Mouse (Mus musculus) MEL (cell line): ENCODE measurements around the gene Pla2g1b. TPM values are rescaled to one million over a fixed set of nuclear protein-coding genes. Genes with fewer than 3 reads are reported as not detected.

ENCODE experiments used
- DNase-seq: peaks from one replicate; pipeline ENCODE4 v3.0.0; 2011; ENCODE audit warnings: low read depth, low spot score
- H3K27ac ChIP-seq: 2 replicates; pipeline ENCODE4 v1.5.1; 2012; ENCODE audit warnings: low read depth, mild to moderate bottlenecking, control low read depth, low read length, moderate library complexity; ENCODE audit not compliant: control insufficient read depth
- H3K27me3 ChIP-seq, 2 experiments: fragments of 150-350 bp in 1 of 2; sonication (generic) in 1 of 2; 2 replicates each; pipeline ENCODE4 v1.6.1; 2012; ENCODE audit warnings: low read length in 2 of 2, mild to moderate bottlenecking in 2 of 2, improper control_type of control experiment in 1 of 2, moderate library complexity in 1 of 2; ENCODE audit not compliant: insufficient read depth in 2 of 2, control insufficient read depth in 1 of 2
- H3K36me3 ChIP-seq, 2 experiments: 2 replicates each; pipeline ENCODE4 v1.6.1; 2012 to 2014; ENCODE audit warnings: low read length in 2 of 2, improper control_type of control experiment in 1 of 2, inconsistent platforms in 1 of 2, mild to moderate bottlenecking in 1 of 2; ENCODE audit not compliant: insufficient read depth in 2 of 2, control insufficient read depth in 1 of 2
- H3K4me1 ChIP-seq, 2 experiments: fragments of 150-350 bp in 1 of 2; sonication (generic) in 1 of 2; 2 replicates each; pipeline ENCODE4 v1.6.1; 2012; ENCODE audit warnings: low read length in 2 of 2, improper control_type of control experiment in 1 of 2, mild to moderate bottlenecking in 1 of 2; ENCODE audit not compliant: insufficient read depth in 2 of 2, control insufficient read depth in 1 of 2
- H3K4me3 ChIP-seq, 2 experiments: fragments of 150-350 bp in 1 of 2; sonication (generic) in 1 of 2; 2 replicates each; pipeline ENCODE4 v1.5.1; 2012; ENCODE audit warnings: low read depth in 2 of 2, low read length in 2 of 2, mild to moderate bottlenecking in 2 of 2, moderate library complexity in 2 of 2, control low read depth in 1 of 2, improper control_type of control experiment in 1 of 2; ENCODE audit not compliant: control insufficient read depth in 1 of 2, insufficient read depth in 1 of 2
- H3K79me2 ChIP-seq: 2 replicates; pipeline ENCODE4 v1.6.1; 2012; ENCODE audit warnings: mild to moderate bottlenecking, low read length, moderate library complexity; ENCODE audit not compliant: control insufficient read depth, poor library complexity, insufficient read depth
- H3K9ac ChIP-seq: 2 replicates; pipeline ENCODE4 v1.6.1; 2012; ENCODE audit warnings: low read depth, mild to moderate bottlenecking, control low read depth, low read length, moderate library complexity; ENCODE audit not compliant: control insufficient read depth, poor library complexity, severe bottlenecking
- H3K9me3 ChIP-seq: fragments of 150-350 bp; sonication (generic); replicated peaks from 2 replicates; pipeline ENCODE4 v1.6.1; 2012; ENCODE audit warnings: mild to moderate bottlenecking, low read length, improper control_type of control experiment, moderate library complexity; ENCODE audit not compliant: insufficient read depth
- BHLHE40 ChIP-seq: IDR thresholded peaks from 2 replicates; pipeline ENCODE4 v1.6.1; 2012; ENCODE audit warnings: low read depth, mild to moderate bottlenecking, inconsistent platforms, low read length, improper control_type of control experiment, borderline replicate concordance
- CHD1 ChIP-seq: IDR thresholded peaks from 2 replicates; pipeline ENCODE4 v1.6.1; 2012; ENCODE audit warnings: low read depth, mild to moderate bottlenecking, inconsistent platforms, low read length, improper control_type of control experiment
- CHD2 ChIP-seq: IDR thresholded peaks from 2 replicates; pipeline ENCODE4 v1.6.1; 2011; ENCODE audit warnings: low read length, improper control_type of control experiment
- CTCF ChIP-seq, 3 experiments: IDR thresholded peaks in 2 of 3; conservative IDR thresholded peaks in 1 of 3; 2 replicates each; pipeline ENCODE4 v1.5.1; 2011 to 2012; ENCODE audit warnings: low read length in 3 of 3, low read depth in 2 of 3, mild to moderate bottlenecking in 2 of 3, improper control_type of control experiment in 1 of 3, inconsistent platforms in 1 of 3, mixed read lengths in 1 of 3, moderate library complexity in 1 of 3; ENCODE audit not compliant: control insufficient read depth in 1 of 3, insufficient read depth in 1 of 3, poor library complexity in 1 of 3, severe bottlenecking in 1 of 3
- E2F4 ChIP-seq: IDR thresholded peaks from 2 replicates; pipeline ENCODE4 v1.6.1; 2011; ENCODE audit warnings: low read depth, low read length, improper control_type of control experiment, borderline replicate concordance
- ELF1 ChIP-seq: IDR thresholded peaks from 2 replicates; pipeline ENCODE4 v1.6.1; 2014; ENCODE audit warnings: low read depth, mild to moderate bottlenecking, inconsistent platforms, low read length, improper control_type of control experiment, moderate library complexity
- EP300 ChIP-seq, 2 experiments: IDR thresholded peaks; 2 replicates each; pipeline ENCODE4 v1.6.1; 2011; ENCODE audit warnings: improper control_type of control experiment in 2 of 2, low read length in 2 of 2, low read depth in 1 of 2, mild to moderate bottlenecking in 1 of 2
- GATA1 ChIP-seq: IDR thresholded peaks from 2 replicates; pipeline ENCODE4 v1.6.1; 2011; ENCODE audit warnings: low read depth, low read length, improper control_type of control experiment
- MAFK ChIP-seq: IDR thresholded peaks from 2 replicates; pipeline ENCODE4 v1.6.1; 2011; ENCODE audit warnings: low read depth, mild to moderate bottlenecking, low read length, improper control_type of control experiment, borderline replicate concordance
- MAX ChIP-seq: IDR thresholded peaks from 2 replicates; pipeline ENCODE4 v1.6.1; 2011; ENCODE audit warnings: low read length, improper control_type of control experiment
- MEF2A ChIP-seq: IDR thresholded peaks from 2 replicates; pipeline ENCODE4 v1.6.1; 2014; ENCODE audit warnings: low read depth, mild to moderate bottlenecking, inconsistent platforms, low read length, improper control_type of control experiment; ENCODE audit not compliant: poor library complexity, insufficient replicate concordance, severe bottlenecking; ENCODE audit errors: extremely low read depth
- MXI1 ChIP-seq: IDR thresholded peaks from 2 replicates; pipeline ENCODE4 v1.6.1; 2011; ENCODE audit warnings: mild to moderate bottlenecking, low read depth, low read length, improper control_type of control experiment
- MYB ChIP-seq: IDR thresholded peaks from 2 replicates; pipeline ENCODE4 v1.6.1; 2011; ENCODE audit warnings: mild to moderate bottlenecking, low read depth, low read length, improper control_type of control experiment
- MYC ChIP-seq: IDR thresholded peaks from 2 replicates; pipeline ENCODE4 v1.6.1; 2011; ENCODE audit warnings: low read depth, mild to moderate bottlenecking, low read length, improper control_type of control experiment, moderate library complexity
- NELFE ChIP-seq: IDR thresholded peaks from 2 replicates; pipeline ENCODE4 v1.6.1; 2011; ENCODE audit warnings: low read depth, low read length, improper control_type of control experiment
- POLR2A ChIP-seq, 2 experiments: IDR thresholded peaks; 2 replicates each; pipeline ENCODE4 v1.6.1; 2011 to 2012; ENCODE audit warnings: low read length in 2 of 2, mild to moderate bottlenecking in 2 of 2, control low read depth in 1 of 2, improper control_type of control experiment in 1 of 2, low read depth in 1 of 2, moderate library complexity in 1 of 2; ENCODE audit not compliant: control insufficient read depth in 1 of 2, insufficient read depth in 1 of 2, poor library complexity in 1 of 2
- POLR2AphosphoS5 ChIP-seq: IDR thresholded peaks from 2 replicates; pipeline ENCODE4 v1.6.1; 2012; ENCODE audit warnings: low read depth, borderline replicate concordance, mild to moderate bottlenecking, inconsistent platforms, low read length, moderate library complexity, mixed read lengths
- TAL1 ChIP-seq: IDR thresholded peaks from 2 replicates; pipeline ENCODE4 v1.6.1; 2012; ENCODE audit warnings: mild to moderate bottlenecking, inconsistent platforms, low read length, moderate library complexity, mixed read lengths
- UBTF ChIP-seq: IDR thresholded peaks from 2 replicates; pipeline ENCODE4 v1.6.1; 2012; ENCODE audit warnings: low read depth, mild to moderate bottlenecking, inconsistent platforms, low read length, improper control_type of control experiment, moderate library complexity, borderline replicate concordance; ENCODE audit not compliant: insufficient read depth
- USF2 ChIP-seq, 2 experiments: IDR thresholded peaks; 2 replicates each; pipeline ENCODE4 v1.6.1; 2011 to 2012; ENCODE audit warnings: improper control_type of control experiment in 2 of 2, low read length in 2 of 2, borderline replicate concordance in 1 of 2, inconsistent platforms in 1 of 2, low read depth in 1 of 2, mild to moderate bottlenecking in 1 of 2; ENCODE audit not compliant: insufficient read depth in 1 of 2
- ZC3H11A ChIP-seq: IDR thresholded peaks from 2 replicates; pipeline ENCODE4 v1.6.1; 2012; ENCODE audit warnings: low read depth, mild to moderate bottlenecking, inconsistent platforms, low read length, improper control_type of control experiment
- ZKSCAN1 ChIP-seq: IDR thresholded peaks from 2 replicates; pipeline ENCODE4 v1.6.1; 2012; ENCODE audit warnings: low read depth, mild to moderate bottlenecking, inconsistent platforms, low read length, improper control_type of control experiment, moderate library complexity
- ZNF384 ChIP-seq: IDR thresholded peaks from 2 replicates; pipeline ENCODE4 v1.6.1; 2012; ENCODE audit warnings: low read depth, mild to moderate bottlenecking, inconsistent platforms, low read length, improper control_type of control experiment
- polyA plus RNA-seq, 2 experiments: library from polyadenylated mRNA; stranded (reverse) in 1 of 2; unstranded in 1 of 2; fragments of >175 nt in 1 of 2; fragments of >200 nt in 1 of 2; gene quantifications; 2 replicates each; pipeline versions ENCODE4 v1.2.1 to v1.2.4; 2012; ENCODE audit warnings: low replicate concordance in 2 of 2, low read depth in 1 of 2; ENCODE audit not compliant: insufficient read length in 2 of 2, insufficient read depth in 1 of 2, missing spikeins in 1 of 2
- total RNA-seq: library from RNA; depleted of rRNA; stranded (reverse); fragments of 300-350 nt; gene quantifications from 2 replicates; pipeline ENCODE4 v1.2.3, GENCODE M21; 2012

Gene Pla2g1b
- total and polyA plus RNA-seq, 3 experiments = 0.58 to 6.6 TPM; not detected in 1

DNA sequence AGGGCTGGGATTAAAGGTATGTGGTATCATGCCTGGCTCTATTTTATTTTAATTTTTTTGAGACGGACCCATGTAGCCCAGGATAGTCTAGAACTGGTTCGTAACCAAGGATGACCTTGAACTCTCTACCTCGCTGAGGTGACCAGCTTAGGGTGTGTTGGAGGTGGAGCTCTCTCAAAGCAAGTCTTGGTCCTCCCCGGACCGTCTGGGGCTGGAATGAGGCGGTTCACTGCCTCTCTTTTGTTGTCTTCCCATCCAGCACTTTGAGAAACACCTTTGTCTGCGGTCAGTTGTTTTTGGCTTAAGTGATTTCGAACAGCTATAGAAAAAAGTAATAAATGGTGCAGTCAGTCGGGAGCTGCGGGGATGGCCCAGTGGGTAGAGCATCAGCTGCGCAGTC, 21.9 kb upstream of the Pla2g1b start:
- no peak overlapping the region for H3K27ac ChIP-seq

DNA sequence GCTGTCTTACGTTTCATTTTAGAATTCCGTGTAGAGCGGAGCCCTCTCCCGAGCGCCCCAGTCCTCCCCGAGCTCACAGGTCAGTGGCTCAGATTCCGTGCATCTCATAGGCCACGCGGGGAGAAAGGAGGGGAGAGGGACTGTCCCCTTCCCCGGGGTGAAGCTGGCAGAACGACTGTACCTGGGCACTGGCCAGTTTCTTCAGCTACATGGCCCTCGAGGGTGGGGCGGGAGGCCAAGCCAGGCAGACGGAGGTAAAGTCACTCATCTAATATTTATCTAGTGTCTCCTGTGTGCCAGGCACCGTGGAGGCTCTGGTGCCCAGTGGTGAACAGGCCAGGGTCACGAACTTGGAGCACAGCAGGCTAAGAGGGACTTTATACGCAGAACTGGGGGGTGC, 19.0 kb upstream of the Pla2g1b start:
- Histone ChIP-seq H3K79me2 (no peaks in the 10 kb centered on the region), H3K4me3 (no peak overlapping the region), H3K9me3 (no peaks in the 10 kb centered on the region), H3K27me3 (no peaks in the 10 kb centered on the region), H3K9ac (no peak overlapping the region), H3K36me3 (peaks cover 0 to 11% of the 10 kb centered on the region in 2 experiments; a peak in 2 of 4 replicates), H3K27ac (no peak overlapping the region), H3K4me1 (peaks cover 3 to 14% of the 10 kb centered on the region in 2 experiments)
- no peak for DNase-seq
- TF ChIP-seq CHD1 (no peak), MYC (no peak), POLR2A (IDR thresholded peaks at IDR 0.05; ENCODE audit: control insufficient read depth in 1 of 2, insufficient read depth in 1 of 2, low read depth in 1 of 2, low read length in 2 of 2, poor library complexity in 1 of 2) (no peak), ZC3H11A (no peak), TAL1 (no peak), MYB (no peak), BHLHE40 (no peak), CTCF (IDR thresholded peaks at IDR 0.05 in 2 of 3, conservative IDR thresholded peaks at IDR 0.05 in 1 of 3; ENCODE audit: control insufficient read depth in 1 of 3, insufficient read depth in 1 of 3, low read depth in 2 of 3, low read length in 3 of 3, poor library complexity in 1 of 3, severe bottlenecking in 1 of 3) (no peak), USF2 (IDR thresholded peaks at IDR 0.05; ENCODE audit: borderline replicate concordance in 1 of 2, insufficient read depth in 1 of 2, low read depth in 1 of 2, low read length in 2 of 2) (no peak), EP300 (IDR thresholded peaks at IDR 0.05; ENCODE audit: low read depth in 1 of 2, low read length in 2 of 2) (no peak), UBTF (no peak), MXI1 (no peak), CHD2 (no peak), E2F4 (no peak), MAFK (no peak), ELF1 (no peak)

More for the DNA sequence above, 21.9 kb upstream of the Pla2g1b start:
- Histone ChIP-seq H3K9me3 (no peaks in the 10 kb centered on the region), H3K36me3 (peaks cover 0 to 9% of the 10 kb centered on the region in 2 experiments; a peak in 2 of 4 replicates), H3K79me2 (no peaks in the 10 kb centered on the region), H3K4me1 (peaks cover 2 to 11% of the 10 kb centered on the region in 2 experiments), H3K4me3 (no peak overlapping the region), H3K27me3 (no peaks in the 10 kb centered on the region), H3K9ac (no peak overlapping the region)
- TF ChIP-seq USF2 (IDR thresholded peaks at IDR 0.05; ENCODE audit: borderline replicate concordance in 1 of 2, insufficient read depth in 1 of 2, low read depth in 1 of 2, low read length in 2 of 2) (no peak), GATA1 (no peak), ZNF384 (no peak), ZKSCAN1 (no peak), MEF2A (no peak), POLR2AphosphoS5 (no peak), MYC (no peak), MAX (no peak), ZC3H11A (no peak), MYB (no peak), POLR2A (IDR thresholded peaks at IDR 0.05; ENCODE audit: control insufficient read depth in 1 of 2, insufficient read depth in 1 of 2, low read depth in 1 of 2, low read length in 2 of 2, poor library complexity in 1 of 2) (no peak), NELFE (no peak)
- no peak for DNase-seq
